ENCODE assay signal across 10 mouse cellular contexts in the genomic region with DNA sequence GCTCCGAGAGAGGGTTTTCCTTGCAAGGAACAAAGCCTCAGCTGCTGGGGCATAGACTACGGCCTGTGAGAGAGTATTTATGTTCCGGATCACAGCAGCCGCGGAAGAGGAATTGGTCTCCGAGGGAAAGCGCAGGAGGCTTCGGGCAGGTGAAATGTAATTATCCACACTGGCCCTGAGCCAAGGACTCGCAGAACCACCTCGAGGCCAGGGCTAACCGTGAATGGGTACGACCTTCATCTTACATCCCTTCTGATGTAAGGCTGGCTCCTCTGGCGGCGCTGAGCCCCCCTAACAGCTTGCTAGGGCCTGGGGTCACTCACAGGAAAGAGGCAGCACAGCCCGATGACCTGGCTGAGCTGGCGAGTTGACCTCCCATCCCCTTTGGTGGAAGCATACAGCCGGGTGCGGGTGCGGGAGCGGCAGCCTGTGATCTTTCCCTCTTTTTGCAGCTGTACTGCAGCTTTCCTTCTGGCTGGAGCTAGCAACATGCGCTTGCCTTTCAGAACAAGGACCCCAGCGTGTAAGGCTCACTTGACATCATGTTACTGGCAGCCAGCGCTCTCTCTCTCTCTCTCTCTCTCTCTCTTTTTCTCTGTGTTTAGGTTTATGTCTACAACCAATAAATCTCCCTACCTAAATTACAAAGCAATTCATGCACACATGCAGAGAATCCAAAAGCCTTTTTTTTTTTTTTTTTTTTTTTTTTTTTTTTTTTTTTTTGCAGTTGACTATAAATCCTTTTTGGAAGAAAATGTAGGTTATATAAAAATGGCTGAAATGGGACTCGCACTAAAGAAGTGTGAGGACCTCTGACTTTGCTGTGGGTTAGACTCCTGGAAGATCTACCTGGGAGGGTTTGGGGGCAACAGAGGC. TPM values are rescaled to one million over a fixed set of nuclear protein-coding genes. Genes with fewer than 3 reads are reported as not detected.
A peak's percentile ranks its signal among the peaks of the same experiment; 100 is the strongest.
DNase-seq lines count a peak whose midpoint lies in the region; ATAC-seq and TF ChIP-seq lines count a peak whose summit lies in the region.
"Had no signal": no experiment of that assay in that cellular context is flagged by ENCODE, and none has a peak within 500 bp of the region (broad histone marks: within the 10 kb centered on the region; RNA-seq: fewer than 3 reads in every experiment).

No protein-coding gene starts in this region.

- H3K79me2 ChIP-seq in heart, adult 2 months (replicated peaks; ENCODE audit: control insufficient read depth, insufficient read depth, low read length) = no peaks in the 10 kb centered on the region

- no peak for ATAC-seq in heart, embryonic 15.5 days (replicated peaks; ENCODE audit: insufficient number of reproducible peaks, insufficient read depth, low FRiP score, low read depth)
- ATAC-seq in midbrain, embryonic 15.5 days (replicated peaks) = peak; percentile 78
- no peak for ATAC-seq in erythroid progenitor cell, adult 5-6 weeks (replicated peaks; ENCODE audit: low FRiP score, poor library complexity, severe bottlenecking)

- no peaks in the 10 kb centered on the region for H3K36me3 ChIP-seq in heart, embryonic 15.5 days
- H3K36me3 ChIP-seq in heart, adult 2 months (ENCODE audit: control insufficient read depth, insufficient read depth, low read length) = no peaks in the 10 kb centered on the region
- no peaks in the 10 kb centered on the region for H3K36me3 ChIP-seq in hindbrain, embryonic 10.5 days
- no peaks in the 10 kb centered on the region for H3K36me3 ChIP-seq in midbrain, embryonic 15.5 days (replicated peaks)
- H3K36me3 ChIP-seq: G1E had no signal

- H3K4me1 ChIP-seq in heart, embryonic 15.5 days (replicated peaks) = 0 out of 2 replicates have a peak, but pooled peaks cover 3% of the 10 kb centered on the region
- H3K4me1 ChIP-seq in heart, adult 2 months (ENCODE audit: control insufficient read depth, insufficient read depth, low read length) = no peaks in the 10 kb centered on the region
- peaks cover 9% of the 10 kb centered on the region; the same call in 1 of the 2 replicates for H3K4me1 ChIP-seq in hindbrain, embryonic 10.5 days (replicated peaks)
- H3K4me1 ChIP-seq in midbrain, embryonic 15.5 days = peaks cover 7% of the 10 kb centered on the region; the same call in 1 of the 2 replicates

- no peak for TF ChIP-seq CTCF in heart, adult 2 months (IDR thresholded peaks at IDR 0.05)

- WGBS in heart, embryonic 15.5 days = 46% methylated on average over 24 of the region's 24 CpGs
- WGBS in heart, adult 2 months = 60% methylated on average over 24 of the region's 24 CpGs
- WGBS in hindbrain, embryonic 10.5 days = 45% methylated on average over 24 of the region's 24 CpGs
- WGBS in midbrain, embryonic 15.5 days = 33% methylated on average over 24 of the region's 24 CpGs

- H3K27ac ChIP-seq in heart, embryonic 15.5 days = no peak overlapping the region
- no peak overlapping the region for H3K27ac ChIP-seq in heart, adult 2 months
- peak overlapping the region; percentile 37; the same call in 1 of the 2 replicates for H3K27ac ChIP-seq in hindbrain, embryonic 10.5 days
- H3K27ac ChIP-seq in midbrain, embryonic 15.5 days = peak overlapping the region; percentile 66; the same call in 1 of the 2 replicates

- H3K4me2 ChIP-seq in heart, embryonic 15.5 days = peak overlapping the region; percentile 47
- peak overlapping the region; percentile 41 for H3K4me2 ChIP-seq in midbrain, embryonic 15.5 days

- H3K27me3 ChIP-seq in heart, embryonic 15.5 days = no peaks in the 10 kb centered on the region
- H3K27me3 ChIP-seq in heart, adult 2 months (ENCODE audit: control insufficient read depth, insufficient read depth, low read length) = no peaks in the 10 kb centered on the region
- H3K27me3 ChIP-seq in hindbrain, embryonic 10.5 days (ENCODE audit: insufficient read depth, poor library complexity, severe bottlenecking) = no peaks in the 10 kb centered on the region
- no peaks in the 10 kb centered on the region for H3K27me3 ChIP-seq in midbrain, embryonic 15.5 days (replicated peaks)

- H3K9me3 ChIP-seq in heart, embryonic 15.5 days (replicated peaks) = no peaks in the 10 kb centered on the region
- H3K9me3 ChIP-seq in hindbrain, embryonic 10.5 days = peaks cover under 1% of the 10 kb centered on the region; the same call in 1 of the 2 replicates
- H3K9me3 ChIP-seq in midbrain, embryonic 15.5 days = no peaks in the 10 kb centered on the region
- H3K9me3 ChIP-seq: G1E had no signal

- H3K4me3 ChIP-seq in heart, embryonic 15.5 days = 0 out of 2 replicates have a peak overlapping the region, but pooled peaks have one; percentile 10
- no peak overlapping the region for H3K4me3 ChIP-seq in heart, adult 2 months
- H3K4me3 ChIP-seq in hindbrain, embryonic 10.5 days = no peak overlapping the region
- H3K4me3 ChIP-seq in midbrain, embryonic 15.5 days = no peak overlapping the region

- no peak for TF ChIP-seq EP300 in heart, adult 2 months (IDR thresholded peaks at IDR 0.05; ENCODE audit: insufficient read depth, low read depth, low read length)

- no peak overlapping the region for H3K9ac ChIP-seq in heart, embryonic 15.5 days
- H3K9ac ChIP-seq in heart, adult 2 months (ENCODE audit: low read depth, low read length) = no peak overlapping the region
- no peak overlapping the region; the same call in 1 of the 2 replicates for H3K9ac ChIP-seq in midbrain, embryonic 15.5 days

- intact Hi-C loops in heart, adult 2 months (cut with DNase I) = no loop called here

- DNase-seq in heart, adult 2 months = no peak
- peak; percentile 15 for DNase-seq in brain, adult 2 months (ENCODE audit: low read depth, low spot score)
- peak; percentile 44 for DNase-seq in hindbrain, embryonic 10.5 days (ENCODE audit: low spot score)
- no peak for DNase-seq in thymus, adult 18-20 months
- no peak for DNase-seq in frontal cortex, postnatal 14 days (ENCODE audit: low spot score in 2 of 2)
- DNase-seq: lung, postnatal 36 days had no signal

- no peak for TF ChIP-seq POLR2A in heart, adult 2 months (IDR thresholded peaks at IDR 0.05; ENCODE audit: insufficient read depth, low read depth, low read length)

RNA-seq across cellular contexts. Expression of a gene that starts 52.9 kb away (rescaled TPM):
- 7.7 and 8.7 TPM in 2 replicates for polyA plus RNA-seq in heart, embryonic 15.5 days (2015; fragmentation: Nextera tagmentation; extraction: Ambion mirVana)
- 10 to 100 TPM; 23.7 to 29.0 TPM for total RNA-seq in heart, adult 2 months (2021)
- polyA plus RNA-seq in heart, adult 2 months (2012; rRNA removed) = 5.9 and 10.5 TPM in 2 replicates
- 3.8 TPM in 2 replicates for polyA plus RNA-seq in hindbrain, embryonic 10.5 days (2016; fragmentation: Nextera tagmentation; extraction: Ambion mirVana)
- 7.4 and 7.7 TPM in 2 replicates for polyA plus RNA-seq in midbrain, embryonic 15.5 days (2015; fragmentation: Nextera tagmentation; extraction: Ambion mirVana)
- total RNA-seq in erythroid progenitor cell, adult 5-6 weeks (2015; ENCODE audit: low replicate concordance) = 4.2 and 9.0 TPM in 2 replicates
- total RNA-seq in erythroid progenitor cell, adult 5-6 weeks (2017; ENCODE audit: low replicate concordance) = 1.7 and 7.0 TPM in 2 replicates

Comparison
In these comparisons a context has a peak if more than half of its experiments do, and no peak if none do; other contexts are left out.
1. H3K27ac ChIP-seq: peak in hindbrain, embryonic 10.5 days (single experiment) and midbrain, embryonic 15.5 days (single experiment); none in heart, embryonic 15.5 days (single experiment) and heart, adult 2 months (single experiment).
2. DNase-seq: peak in brain, adult 2 months (single experiment) and hindbrain, embryonic 10.5 days (single experiment); none in heart, adult 2 months (0 of 2), thymus, adult 18-20 months (0 of 2) and frontal cortex, postnatal 14 days (0 of 2).